Mouse (Mus musculus) G1E (cell line): ENCODE measurements around the gene Twnk. TPM values are rescaled to one million over a fixed set of nuclear protein-coding genes. Genes with fewer than 3 reads are reported as not detected.

Experiments used
- ATAC-seq: 2 replicates; pipeline ENCODE4 v1.8.0; 2016; ENCODE audit warnings: mild to moderate bottlenecking; ENCODE audit not compliant: insufficient number of reproducible peaks, poor library complexity, low FRiP score, severe bottlenecking; ENCODE audit errors: extremely low read depth
- DNase-seq: peaks from one replicate; pipeline ENCODE4 v3.0.0; 2012; ENCODE audit warnings: low spot score
- H3K27me3 ChIP-seq: 2 replicates; pipeline ENCODE4 v1.6.1; 2012; ENCODE audit warnings: mild to moderate bottlenecking, low read length, inconsistent platforms; ENCODE audit not compliant: insufficient read depth
- H3K36me3 ChIP-seq: replicated peaks from 2 replicates; pipeline ENCODE3; 2012; ENCODE audit warnings: mild to moderate bottlenecking, inconsistent platforms
- H3K4me1 ChIP-seq: 2 replicates; pipeline ENCODE4 v1.6.1; 2012; ENCODE audit warnings: low read depth, low read length, inconsistent platforms, mixed read lengths; ENCODE audit not compliant: insufficient read depth
- H3K4me3 ChIP-seq: 2 replicates; pipeline ENCODE4 v1.5.1; 2012; ENCODE audit warnings: low read depth, mild to moderate bottlenecking, inconsistent platforms, low read length, moderate library complexity, mixed read lengths
- H3K9me3 ChIP-seq: replicated peaks from 2 replicates; pipeline ENCODE4 v1.6.1; 2012; ENCODE audit warnings: inconsistent platforms
- CTCF ChIP-seq: IDR thresholded peaks from 2 replicates; pipeline ENCODE4 v1.5.1; 2012; ENCODE audit warnings: low read depth, low read length, inconsistent platforms, mixed read lengths
- GATA1 ChIP-seq: IDR thresholded peaks from 2 replicates; pipeline ENCODE4 v1.6.1; 2012; ENCODE audit warnings: borderline replicate concordance, low read length, inconsistent platforms, mixed read lengths
- GATA2 ChIP-seq: IDR thresholded peaks from 2 replicates; pipeline ENCODE4 v1.6.1; 2012; ENCODE audit warnings: low read depth, low read length, inconsistent platforms, borderline replicate concordance
- POLR2AphosphoS5 ChIP-seq: IDR thresholded peaks from 2 replicates; pipeline ENCODE4 v1.6.1; 2012; ENCODE audit warnings: low read depth, low read length, inconsistent platforms; ENCODE audit not compliant: insufficient replicate concordance
- TAL1 ChIP-seq: conservative IDR thresholded peaks from 2 replicates; pipeline ENCODE4 v1.6.1; 2012; ENCODE audit warnings: low read depth, low read length, inconsistent platforms, mixed read lengths
- polyA plus RNA-seq: library from polyadenylated mRNA; stranded (reverse); fragments of >175 nt; gene quantifications from 2 replicates; pipeline ENCODE4 v1.2.3, GENCODE M21; 2012
- total RNA-seq, 2 experiments: library from RNA; stranded (forward) in 1 of 2; stranded (reverse) in 1 of 2; fragments of 200-1000 nt in 1 of 2; fragments of >200 nt in 1 of 2; fragmentation: Nextera tagmentation in 1 of 2; gene quantifications; 2 replicates each; pipeline ENCODE4 v1.2.3; 2014 to 2017

Gene Twnk
- total and polyA plus RNA-seq, 3 experiments = 14.7 to 22.4 (median 22.0) TPM

- Histone ChIP-seq H3K4me3 (no peak overlapping the region), H3K4me1 (peaks cover 16% of the 10 kb centered on the region), H3K9me3 (no peaks in the 10 kb centered on the region), H3K27me3 (peaks cover 5% of the 10 kb centered on the region; the same call in 1 of the 2 replicates), H3K36me3 (peaks cover 59% of the 10 kb centered on the region)
- DNase-seq (no peak), ATAC-seq (no peak)
- TF ChIP-seq GATA1 (no peak), GATA2 (no peak), TAL1 (no peak), CTCF (no peak), POLR2AphosphoS5 (no peak)
Observed at GRCm38 (mm10) chr19:44982477-44983115, 22.9 kb upstream of the Twnk start.

- no peak for TF ChIP-seq GATA2
- no peak for TF ChIP-seq CTCF
- no peak for TF ChIP-seq GATA1
- TF ChIP-seq POLR2AphosphoS5 = no peak
- no peak for TF ChIP-seq TAL1
- Histone ChIP-seq H3K4me1 (peaks cover 16% of the 10 kb centered on the region), H3K36me3 (peaks cover 52% of the 10 kb centered on the region), H3K4me3 (no peak overlapping the region), H3K27me3 (peaks cover 6% of the 10 kb centered on the region), H3K9me3 (no peaks in the 10 kb centered on the region)
- ATAC-seq (no peak), DNase-seq (no peak)
Observed at GRCm38 (mm10) chr19:44983366-44983765, 22.1 kb upstream of the Twnk start.

GRCm38 (mm10) chr19:44984420-44984819 is 21.0 kb upstream of the Twnk start:
- DNase-seq (no peak), ATAC-seq (no peak)
- Histone ChIP-seq H3K4me3 (no peak overlapping the region), H3K27me3 (peaks cover 16% of the 10 kb centered on the region), H3K36me3 (peaks cover 42% of the 10 kb centered on the region), H3K4me1 (peaks cover 25% of the 10 kb centered on the region), H3K9me3 (no peaks in the 10 kb centered on the region)
- TF ChIP-seq GATA2 (no peak), TAL1 (no peak), GATA1 (no peak), POLR2AphosphoS5 (no peak), CTCF (no peak)

- H3K27me3 ChIP-seq = peaks cover 25% of the 10 kb centered on the region
- DNase-seq = no peak
- peaks cover 33% of the 10 kb centered on the region for H3K36me3 ChIP-seq
- no peaks in the 10 kb centered on the region for H3K9me3 ChIP-seq
- no peak overlapping the region for H3K4me3 ChIP-seq
- TF ChIP-seq POLR2AphosphoS5 (no peak), CTCF (no peak), TAL1 (no peak), GATA2 (no peak), GATA1 (no peak)
- no peak for ATAC-seq
- H3K4me1 ChIP-seq = peaks cover 34% of the 10 kb centered on the region
Observed at GRCm38 (mm10) chr19:44985159-44985988, 20.1 kb upstream of the Twnk start.

- TF ChIP-seq TAL1 = no peak
- TF ChIP-seq CTCF = no peak
- TF ChIP-seq POLR2AphosphoS5 = no peak
- TF ChIP-seq GATA2 = no peak
- no peak for TF ChIP-seq GATA1
- DNase-seq = no peak
- H3K9me3 ChIP-seq = no peaks in the 10 kb centered on the region
- H3K4me1 ChIP-seq = peaks cover 34% of the 10 kb centered on the region
- ATAC-seq = no peak
- H3K4me3 ChIP-seq = no peak overlapping the region
- peaks cover 40% of the 10 kb centered on the region for H3K27me3 ChIP-seq
- H3K36me3 ChIP-seq = peaks cover 18% of the 10 kb centered on the region
Observed at GRCm38 (mm10) chr19:44987004-44987403, 18.5 kb upstream of the Twnk start.

GRCm38 (mm10) chr19:44987851-44988250 is 17.6 kb upstream of the Twnk start:
- DNase-seq = no peak
- Histone ChIP-seq H3K27me3 (peaks cover 49% of the 10 kb centered on the region), H3K4me1 (peaks cover 34% of the 10 kb centered on the region), H3K36me3 (peaks cover 13% of the 10 kb centered on the region), H3K4me3 (no peak overlapping the region), H3K9me3 (no peaks in the 10 kb centered on the region)
- TF ChIP-seq CTCF = no peak
- no peak for TF ChIP-seq TAL1
- no peak for TF ChIP-seq GATA1
- TF ChIP-seq GATA2 = no peak
- TF ChIP-seq POLR2AphosphoS5 = no peak
- ATAC-seq = no peak
